Mouse (Mus musculus): ENCODE measurements around the gene Gpa33. TPM values are rescaled to one million over a fixed set of nuclear protein-coding genes. Genes with fewer than 3 reads are reported as not detected.

The Gpa33 gene
- polyA plus RNA-seq, 1 experiment from 2014 or later = 0.15 TPM

- H3K4me3 ChIP-seq = no peak overlapping the region
- no peak overlapping the region for H3K9ac ChIP-seq
- H3K27me3 ChIP-seq = no peaks in the 10 kb centered on the region
- H3K27ac ChIP-seq = no peak overlapping the region
- H3K4me1 ChIP-seq = 0 out of 2 replicates have a peak, but pooled peaks cover 4% of the 10 kb centered on the region
- 91% methylated on average over 4 of the region's 4 CpGs for WGBS
- H3K4me2 ChIP-seq = no peak overlapping the region
- no peaks in the 10 kb centered on the region for H3K9me3 ChIP-seq
- ATAC-seq (ENCODE audit: insufficient number of reproducible peaks, insufficient read depth, low FRiP score, low TSS enrichment, low read depth) = no peak
- H3K36me3 ChIP-seq = no peaks in the 10 kb centered on the region
Observed at GRCm38 (mm10) chr1:166115719-166116118, 14.3 kb upstream of the Gpa33 start.

- Histone ChIP-seq H3K27me3 (no peaks in the 10 kb centered on the region), H3K4me3 (no peak overlapping the region), H3K36me3 (no peaks in the 10 kb centered on the region), H3K9ac (no peak overlapping the region), H3K27ac (no peak overlapping the region), H3K9me3 (no peaks in the 10 kb centered on the region), H3K4me1 (0 out of 2 replicates have a peak, but pooled peaks cover 4% of the 10 kb centered on the region), H3K4me2 (peak overlapping the region; percentile 33; the same call in 1 of the 2 replicates)
- WGBS = 50% methylated on average over 13 of the region's 13 CpGs
- ATAC-seq (ENCODE audit: insufficient number of reproducible peaks, insufficient read depth, low FRiP score, low TSS enrichment, low read depth) = no peak
Observed at GRCm38 (mm10) chr1:166117866-166118639, 12.0 kb upstream of the Gpa33 start.

GRCm38 (mm10) chr1:166122114-166122513 is 7.9 kb upstream of the Gpa33 start:
- Histone ChIP-seq H3K9me3 (no peaks in the 10 kb centered on the region), H3K27me3 (no peaks in the 10 kb centered on the region), H3K9ac (no peak overlapping the region), H3K36me3 (no peaks in the 10 kb centered on the region), H3K4me2 (no peak overlapping the region), H3K27ac (no peak overlapping the region), H3K4me3 (no peak overlapping the region), H3K4me1 (peaks cover 8% of the 10 kb centered on the region)
- ATAC-seq (ENCODE audit: insufficient number of reproducible peaks, insufficient read depth, low FRiP score, low TSS enrichment, low read depth) = no peak
- 82% methylated on average over 7 of the region's 7 CpGs for WGBS

GRCm38 (mm10) chr1:166123045-166123444 is 7.0 kb upstream of the Gpa33 start:
- no peaks in the 10 kb centered on the region for H3K36me3 ChIP-seq
- WGBS = 100% methylated on average over 1 of the region's 1 CpGs
- H3K9ac ChIP-seq = no peak overlapping the region
- ATAC-seq (ENCODE audit: insufficient number of reproducible peaks, insufficient read depth, low FRiP score, low TSS enrichment, low read depth) = no peak
- H3K4me2 ChIP-seq = no peak overlapping the region
- H3K27ac ChIP-seq = no peak overlapping the region
- peaks cover 15% of the 10 kb centered on the region for H3K4me1 ChIP-seq
- H3K4me3 ChIP-seq = no peak overlapping the region
- no peaks in the 10 kb centered on the region for H3K9me3 ChIP-seq
- H3K27me3 ChIP-seq = no peaks in the 10 kb centered on the region

- ATAC-seq (ENCODE audit: insufficient number of reproducible peaks, insufficient read depth, low FRiP score, low TSS enrichment, low read depth) = no peak
- 89% methylated on average over 8 of the region's 8 CpGs for WGBS
- no peak overlapping the region for H3K4me2 ChIP-seq
- no peaks in the 10 kb centered on the region for H3K36me3 ChIP-seq
- H3K27ac ChIP-seq = no peak overlapping the region
- H3K4me1 ChIP-seq = peaks cover 21% of the 10 kb centered on the region
- no peaks in the 10 kb centered on the region for H3K27me3 ChIP-seq
- H3K9me3 ChIP-seq = no peaks in the 10 kb centered on the region
- H3K9ac ChIP-seq = no peak overlapping the region
- H3K4me3 ChIP-seq = no peak overlapping the region
Observed at GRCm38 (mm10) chr1:166123751-166124150, 6.3 kb upstream of the Gpa33 start.

- H3K4me3 ChIP-seq = no peak overlapping the region
- H3K9ac ChIP-seq = no peak overlapping the region
- H3K36me3 ChIP-seq = no peaks in the 10 kb centered on the region
- H3K27me3 ChIP-seq = no peaks in the 10 kb centered on the region
- H3K4me1 ChIP-seq = peaks cover 24% of the 10 kb centered on the region
- no peak for ATAC-seq (ENCODE audit: insufficient number of reproducible peaks, insufficient read depth, low FRiP score, low TSS enrichment, low read depth)
- no peaks in the 10 kb centered on the region for H3K9me3 ChIP-seq
- 71% methylated on average over 8 of the region's 8 CpGs for WGBS
- no peak overlapping the region for H3K4me2 ChIP-seq
- H3K27ac ChIP-seq = no peak overlapping the region
Observed at GRCm38 (mm10) chr1:166124932-166125593, 5.0 kb upstream of the Gpa33 start.

- no peaks in the 10 kb centered on the region for H3K27me3 ChIP-seq
- peaks cover 33% of the 10 kb centered on the region for H3K4me1 ChIP-seq
- H3K4me2 ChIP-seq = no peak overlapping the region
- no peak for ATAC-seq (ENCODE audit: insufficient number of reproducible peaks, insufficient read depth, low FRiP score, low TSS enrichment, low read depth)
- H3K9ac ChIP-seq = no peak overlapping the region
- H3K36me3 ChIP-seq = no peaks in the 10 kb centered on the region
- no peak overlapping the region for H3K4me3 ChIP-seq
- H3K27ac ChIP-seq = no peak overlapping the region
- 84% methylated on average over 6 of the region's 6 CpGs for WGBS
- no peaks in the 10 kb centered on the region for H3K9me3 ChIP-seq
Observed at GRCm38 (mm10) chr1:166126290-166126689, 3.7 kb upstream of the Gpa33 start.

GRCm38 (mm10) chr1:166126795-166127194 is 3.2 kb upstream of the Gpa33 start:
- ATAC-seq (ENCODE audit: insufficient number of reproducible peaks, insufficient read depth, low FRiP score, low TSS enrichment, low read depth) = no peak
- H3K27ac ChIP-seq = no peak overlapping the region

GRCm38 (mm10) chr1:166127719-166128118 is 2.3 kb upstream of the Gpa33 start, which contains the start of gene Dusp27:
Dusp27 (minus strand) TSS chr1:166127922.
- Histone ChIP-seq H3K27me3 (no peaks in the 10 kb centered on the region), H3K9ac (no peak within 1 kb of the TSS), H3K4me3 (peak within 1 kb of the TSS; percentile 13; the same call in 1 of the 2 replicates), H3K4me2 (peak within 1 kb of the TSS; percentile 44), H3K9me3 (no peaks in the 10 kb centered on the region), H3K4me1 (peaks cover 46% of the 10 kb centered on the region), H3K36me3 (no peaks in the 10 kb centered on the region), H3K27ac (0 out of 2 replicates have a peak within 1 kb of the TSS, but pooled peaks have one; percentile 28)
- ATAC-seq (ENCODE audit: insufficient number of reproducible peaks, insufficient read depth, low FRiP score, low TSS enrichment, low read depth) = no peak
- WGBS = 28% methylated on average over 4 of the region's 4 CpGs

More at GRCm38 (mm10) chr1:166126795-166127194, 3.2 kb upstream of the Gpa33 start:
- 0 out of 2 replicates have a peak overlapping the region, but pooled peaks have one; percentile 9 for H3K4me3 ChIP-seq
- H3K4me1 ChIP-seq = peaks cover 38% of the 10 kb centered on the region
- no peak overlapping the region for H3K9ac ChIP-seq
- 51% methylated on average over 9 of the region's 9 CpGs for WGBS
- H3K4me2 ChIP-seq = peak overlapping the region; percentile 44
- H3K27me3 ChIP-seq = no peaks in the 10 kb centered on the region
- no peaks in the 10 kb centered on the region for H3K36me3 ChIP-seq
- H3K9me3 ChIP-seq = no peaks in the 10 kb centered on the region

- H3K27ac ChIP-seq = no peak overlapping the region
- 84% methylated on average over 5 of the region's 5 CpGs for WGBS
- no peaks in the 10 kb centered on the region for H3K27me3 ChIP-seq
- H3K9ac ChIP-seq = no peak overlapping the region
- no peak for ATAC-seq (ENCODE audit: insufficient number of reproducible peaks, insufficient read depth, low FRiP score, low TSS enrichment, low read depth)
- peaks cover 46% of the 10 kb centered on the region for H3K4me1 ChIP-seq
- H3K4me3 ChIP-seq = no peak overlapping the region
- no peak overlapping the region for H3K4me2 ChIP-seq
- no peaks in the 10 kb centered on the region for H3K36me3 ChIP-seq
- H3K9me3 ChIP-seq = no peaks in the 10 kb centered on the region
Observed at GRCm38 (mm10) chr1:166128551-166128950, 1.5 kb upstream of the Gpa33 start.

- ATAC-seq (ENCODE audit: insufficient number of reproducible peaks, insufficient read depth, low FRiP score, low TSS enrichment, low read depth) = no peak
- no peak overlapping the region for H3K27ac ChIP-seq
Observed at GRCm38 (mm10) chr1:166132367-166132766, 2.3 kb downstream of the Gpa33 start.

More at GRCm38 (mm10) chr1:166132367-166132766, 2.3 kb downstream of the Gpa33 start:
- no peaks in the 10 kb centered on the region for H3K9me3 ChIP-seq
- no peak overlapping the region for H3K9ac ChIP-seq
- peaks cover 39% of the 10 kb centered on the region for H3K4me1 ChIP-seq
- no peaks in the 10 kb centered on the region for H3K36me3 ChIP-seq
- H3K27me3 ChIP-seq = no peaks in the 10 kb centered on the region
- WGBS = 36% methylated on average over 4 of the region's 4 CpGs
- no peak overlapping the region for H3K4me3 ChIP-seq
- no peak overlapping the region for H3K4me2 ChIP-seq

All from embryonic facial prominence, embryonic 13.5 days (tissue).